Mouse (Mus musculus) spleen, adult 2 months (tissue): ENCODE results near the gene Xpo1. TPM values are rescaled to one million over a fixed set of nuclear protein-coding genes. Genes with fewer than 3 reads are reported as not detected.

ENCODE experiments used
- DNase-seq, 2 experiments: peaks; one replicate each; pipeline versions ENCODE4 v3.0.0 to v3.0.0-alpha.2; 2012 to 2021; ENCODE audit warnings: low spot score in 2 of 2, low read depth in 1 of 2
- H3K27ac ChIP-seq: fragments of 200-500 bp; 2 replicates; pipeline ENCODE4 v1.5.1; 2012; ENCODE audit warnings: low read length, inconsistent platforms; ENCODE audit not compliant: insufficient read depth
- H3K27me3 ChIP-seq: fragments of 200-500 bp; 2 replicates; pipeline ENCODE4 v1.6.1; 2012; ENCODE audit warnings: mild to moderate bottlenecking, moderate library complexity, low read length, inconsistent platforms; ENCODE audit not compliant: control insufficient read depth, insufficient read depth
- H3K36me3 ChIP-seq: fragments of 200-500 bp; 2 replicates; pipeline ENCODE4 v1.6.1; 2012; ENCODE audit warnings: mild to moderate bottlenecking, low read length, inconsistent platforms; ENCODE audit not compliant: control insufficient read depth, insufficient read depth
- H3K4me1 ChIP-seq: fragments of 200-500 bp; 2 replicates; pipeline ENCODE4 v1.6.1; 2011; ENCODE audit warnings: inconsistent platforms; ENCODE audit not compliant: control insufficient read depth, insufficient read depth, insufficient read length
- H3K4me3 ChIP-seq: fragments of 200-500 bp; 2 replicates; pipeline ENCODE4 v1.5.1; 2011; ENCODE audit warnings: mild to moderate bottlenecking, inconsistent platforms; ENCODE audit not compliant: insufficient read depth, insufficient read length; ENCODE audit errors: extremely low read depth
- CTCF ChIP-seq: fragments of 200-500 bp; IDR thresholded peaks from 2 replicates; pipeline ENCODE4 v1.5.1; 2011; ENCODE audit warnings: mild to moderate bottlenecking, inconsistent platforms; ENCODE audit not compliant: insufficient read depth, insufficient read length, insufficient replicate concordance; ENCODE audit errors: extremely low read depth
- POLR2A ChIP-seq: fragments of 200-500 bp; IDR thresholded peaks from 2 replicates; pipeline ENCODE4 v1.6.1; 2011; ENCODE audit warnings: low read depth, low read length, inconsistent platforms
- WGBS: fragments of 180-500 bp; shearing (Covaris S2); methylation state at CpG from one replicate; pipeline ENCODE4 v1.1.7; 2018; 5-methylcytosine and 5-hydroxymethylcytosine counted together
- polyA plus RNA-seq: library from polyadenylated mRNA; depleted of rRNA; stranded (reverse); fragments of >200 nt; gene quantifications from 2 replicates; pipeline ENCODE4 v1.2.3, GENCODE M21; 2012; rRNA removed

The Xpo1 gene
- polyA plus RNA-seq, 1 experiment: 3.9 TPM

GRCm38 (mm10) chr11:23329413-23329812 is 73.6 kb downstream of the Xpo1 start:
- 94% methylated on average over 2 of the region's 2 CpGs for WGBS
- TF ChIP-seq POLR2A (no peak), CTCF (no peak)
- DNase-seq: no peak
- Histone ChIP-seq H3K27me3 (no peaks in the 10 kb centered on the region; the same call in 1 of the 2 replicates), H3K4me3 (no peak overlapping the region), H3K27ac (no peak overlapping the region), H3K4me1 (no peaks in the 10 kb centered on the region), H3K36me3 (no peaks in the 10 kb centered on the region; the same call in 1 of the 2 replicates)

GRCm38 (mm10) chr11:23332136-23332535 is 76.3 kb downstream of the Xpo1 start:
- WGBS: 89% methylated on average over 3 of the region's 3 CpGs
- TF ChIP-seq POLR2A (no peak), CTCF (no peak)
- no peak overlapping the region for H3K27ac ChIP-seq
- no peaks in the 10 kb centered on the region for H3K4me1 ChIP-seq
- H3K36me3 ChIP-seq: peaks cover 3% of the 10 kb centered on the region; the same call in 1 of the 2 replicates
- H3K27me3 ChIP-seq: no peaks in the 10 kb centered on the region; the same call in 1 of the 2 replicates
- no peak overlapping the region for H3K4me3 ChIP-seq
- DNase-seq: no peak

- no peak for TF ChIP-seq CTCF
- TF ChIP-seq POLR2A: no peak
Observed at GRCm38 (mm10) chr11:23335160-23335559, 79.3 kb downstream of the Xpo1 start.

More at GRCm38 (mm10) chr11:23335160-23335559, 79.3 kb downstream of the Xpo1 start:
- H3K4me3 ChIP-seq: no peak overlapping the region
- H3K4me1 ChIP-seq: no peaks in the 10 kb centered on the region
- H3K27ac ChIP-seq: no peak overlapping the region
- H3K27me3 ChIP-seq: no peaks in the 10 kb centered on the region
- DNase-seq: no peak
- peaks cover 3% of the 10 kb centered on the region for H3K36me3 ChIP-seq
- WGBS: 33% methylated on average over 1 of the region's 1 CpGs

Other genes starting within 250 kb of the Xpo1 start
- 0.20 and 0.41 TPM in 2 replicates for gene Fam161a, start 248.5 kb upstream of the Xpo1 start, polyA plus RNA-seq
- gene Usp34, start 50.9 kb downstream of the Xpo1 start, polyA plus RNA-seq: 4.9 and 5.6 TPM in 2 replicates
- 6.1 and 7.5 TPM in 2 replicates for gene Ahsa2, start 242.0 kb downstream of the Xpo1 start, polyA plus RNA-seq